ENCODE assay signal across 28 mouse cellular contexts in genomic region chr17:64489769-64490335, GRCm38 (mm10).
DNase-seq lines count a peak whose midpoint lies in the region; ATAC-seq and TF ChIP-seq lines count a peak whose summit lies in the region.
"Had no signal": no experiment of that assay in that cellular context is flagged by ENCODE, and none has a peak within 500 bp of the region (broad histone marks: within the 10 kb centered on the region; RNA-seq: fewer than 3 reads in every experiment).

No protein-coding gene starts in this region.

- peaks cover 0 to 2% of the 10 kb centered on the region in 2 experiments; a peak in 2 of 4 replicates for H3K36me3 ChIP-seq in MEL (ENCODE audit: control insufficient read depth in 1 of 2, insufficient read depth in 2 of 2, low read length in 2 of 2)
- no peaks in the 10 kb centered on the region for H3K36me3 ChIP-seq in liver, embryonic 13.5 days
- no peaks in the 10 kb centered on the region for H3K36me3 ChIP-seq in liver, postnatal 0 days (replicated peaks; ENCODE audit: insufficient read depth, low read length)
- H3K36me3 ChIP-seq: embryonic facial prominence, embryonic 12.5 days; embryonic facial prominence, embryonic 15.5 days; forebrain, embryonic 15.5 days; G1E; heart, embryonic 12.5 days; heart, embryonic 15.5 days had no signal

- H3K9me3 ChIP-seq in MEL (replicated peaks; ENCODE audit: insufficient read depth, low read length): no peaks in the 10 kb centered on the region
- H3K9me3 ChIP-seq in liver, embryonic 13.5 days (replicated peaks): no peaks in the 10 kb centered on the region
- no peaks in the 10 kb centered on the region for H3K9me3 ChIP-seq in liver, postnatal 0 days (ENCODE audit: low read length)
- H3K9me3 ChIP-seq: embryonic facial prominence, embryonic 12.5 days; embryonic facial prominence, embryonic 15.5 days; forebrain, embryonic 15.5 days; heart, embryonic 12.5 days; heart, embryonic 15.5 days had no signal

- peak; percentile 77 for ATAC-seq in liver, embryonic 13.5 days (ENCODE audit: low read depth)
- ATAC-seq in liver, postnatal 0 days: 0 out of 2 replicates have a peak, but pooled peaks have one; percentile 27
- no peak for ATAC-seq in cerebellum, adult (ENCODE audit: insufficient number of reproducible peaks, low FRiP score, low TSS enrichment)
- ATAC-seq: hindbrain, postnatal 0 days; inflammation-experienced regulatory T-cells, adult 6 months; Patski had no signal

- H3K4me3 ChIP-seq in MEL (ENCODE audit: control insufficient read depth in 1 of 2, insufficient read depth in 1 of 2, low read depth in 2 of 2, low read length in 2 of 2): no peak overlapping the region
- H3K4me3 ChIP-seq in liver, embryonic 13.5 days (replicated peaks): no peak overlapping the region
- no peak overlapping the region for H3K4me3 ChIP-seq in liver, postnatal 0 days (ENCODE audit: low read depth, low read length)
- H3K4me3 ChIP-seq: embryonic facial prominence, embryonic 12.5 days; embryonic facial prominence, embryonic 15.5 days; forebrain, embryonic 15.5 days; heart, embryonic 12.5 days; heart, embryonic 15.5 days had no signal

- no peak for TF ChIP-seq CTCF in MEL (IDR thresholded peaks at IDR 0.05 in 2 of 3, conservative IDR thresholded peaks at IDR 0.05 in 1 of 3; ENCODE audit: control insufficient read depth in 1 of 3, insufficient read depth in 1 of 3, low read depth in 2 of 3, low read length in 3 of 3, poor library complexity in 1 of 3, severe bottlenecking in 1 of 3)
- no peak for TF ChIP-seq CTCF in liver, postnatal 0 days (IDR thresholded peaks at IDR 0.05; ENCODE audit: low read depth)

- TF ChIP-seq RAD21 in MEL (IDR thresholded peaks at IDR 0.05; ENCODE audit: low read depth, low read length): no peak

- DNase-seq in MEL (ENCODE audit: low read depth, low spot score): peak; percentile 64
- peak; percentile 45 for DNase-seq in c-Kit-positive CD71-positive TER-119-negative erythroid progenitor cells, embryonic 14.5 days (ENCODE audit: low read depth)
- DNase-seq in liver, embryonic 13.5 days: peak; percentile 25
- DNase-seq in liver, postnatal 0 days: no peak
- no peak for DNase-seq in MN1 (ENCODE audit: low spot score)
- DNase-seq in urinary bladder, adult 2 months (ENCODE audit: low spot score): no peak
- DNase-seq: adrenal gland, postnatal 10 days; adrenal gland, postnatal 36 days; B cell, adult 2 months; cerebellum, adult 2 months; cerebellum, adult 9-11 months; cerebellum, postnatal 25 days; gastrocnemius, postnatal 25 days; heart, adult 18-20 months; heart, postnatal 10 days; heart, postnatal 36 days had no signal

- TF ChIP-seq EP300 in MEL (IDR thresholded peaks at IDR 0.05; ENCODE audit: low read depth in 1 of 2, low read length in 2 of 2): peak; percentile 66 to 74
- TF ChIP-seq EP300 in liver, postnatal 0 days (IDR thresholded peaks at IDR 0.05; ENCODE audit: low read depth): peak; percentile 81

- TF ChIP-seq POLR2A in MEL (IDR thresholded peaks at IDR 0.05; ENCODE audit: control insufficient read depth in 1 of 2, insufficient read depth in 1 of 2, low read depth in 1 of 2, low read length in 2 of 2, poor library complexity in 1 of 2): no peak

- no peak overlapping the region for H3K4me2 ChIP-seq in liver, embryonic 13.5 days
- no peak overlapping the region for H3K4me2 ChIP-seq in liver, postnatal 0 days (ENCODE audit: low read depth, low read length)
- H3K4me2 ChIP-seq: embryonic facial prominence, embryonic 12.5 days; embryonic facial prominence, embryonic 15.5 days; forebrain, embryonic 15.5 days; heart, embryonic 12.5 days; heart, embryonic 15.5 days; hindbrain, embryonic 14.5 days had no signal

- H3K27me3 ChIP-seq in MEL (ENCODE audit: control insufficient read depth in 1 of 2, insufficient read depth in 2 of 2, low read length in 2 of 2): no peaks in the 10 kb centered on the region
- no peaks in the 10 kb centered on the region for H3K27me3 ChIP-seq in liver, embryonic 13.5 days
- no peaks in the 10 kb centered on the region for H3K27me3 ChIP-seq in liver, postnatal 0 days (ENCODE audit: insufficient read depth, low read length)
- H3K27me3 ChIP-seq: CH12.LX; embryonic facial prominence, embryonic 12.5 days; embryonic facial prominence, embryonic 15.5 days; forebrain, embryonic 15.5 days; heart, embryonic 12.5 days; heart, embryonic 15.5 days had no signal

- no peaks in the 10 kb centered on the region for H3K79me2 ChIP-seq in MEL (ENCODE audit: control insufficient read depth, insufficient read depth, low read length, poor library complexity)

- 29% methylated on average over 2 of the region's 2 CpGs for WGBS in liver, embryonic 13.5 days (ENCODE audit: insufficient replicate concordance)
- WGBS in liver, postnatal 0 days (ENCODE audit: insufficient replicate concordance): 39% methylated on average over 2 of the region's 2 CpGs

- H3K9ac ChIP-seq in MEL (ENCODE audit: control insufficient read depth, low read depth, low read length, poor library complexity, severe bottlenecking): no peak overlapping the region
- no peak overlapping the region for H3K9ac ChIP-seq in liver, embryonic 13.5 days
- H3K9ac ChIP-seq in liver, postnatal 0 days (replicated peaks): no peak overlapping the region
- H3K9ac ChIP-seq: embryonic facial prominence, embryonic 12.5 days; embryonic facial prominence, embryonic 15.5 days; forebrain, embryonic 15.5 days; heart, embryonic 12.5 days; heart, embryonic 15.5 days; hindbrain, embryonic 14.5 days had no signal

- H3K27ac ChIP-seq in MEL (ENCODE audit: control insufficient read depth, low read depth, low read length): no peak overlapping the region
- no peak overlapping the region for H3K27ac ChIP-seq in liver, embryonic 13.5 days
- H3K27ac ChIP-seq in liver, postnatal 0 days (ENCODE audit: low read depth): no peak overlapping the region
- H3K27ac ChIP-seq: embryonic facial prominence, embryonic 12.5 days; embryonic facial prominence, embryonic 15.5 days; forebrain, embryonic 15.5 days; heart, embryonic 15.5 days; hindbrain, embryonic 14.5 days; hindbrain, postnatal 0 days had no signal

- no peaks in the 10 kb centered on the region for H3K4me1 ChIP-seq in MEL (ENCODE audit: control insufficient read depth in 1 of 2, insufficient read depth in 2 of 2, low read length in 2 of 2)
- peaks cover 10% of the 10 kb centered on the region for H3K4me1 ChIP-seq in liver, embryonic 13.5 days (replicated peaks)
- 0 out of 2 replicates have a peak, but pooled peaks cover 2% of the 10 kb centered on the region for H3K4me1 ChIP-seq in liver, postnatal 0 days (ENCODE audit: insufficient read depth)
- H3K4me1 ChIP-seq: embryonic facial prominence, embryonic 12.5 days; embryonic facial prominence, embryonic 15.5 days had no signal

TF ChIP-seq in MEL, 35 proteins besides CTCF, POLR2A, EP300 and RAD21:
- TF ChIP-seq TCF12 (IDR thresholded peaks at IDR 0.05; ENCODE audit: low read depth, low read length) (peak; percentile 41), TAL1 (IDR thresholded peaks at IDR 0.05; ENCODE audit: low read length) (peak; percentile 47), MEF2A (IDR thresholded peaks at IDR 0.05; ENCODE audit: extremely low read depth, insufficient replicate concordance, low read depth, low read length, poor library complexity, severe bottlenecking) (no peak), MAFK (IDR thresholded peaks at IDR 0.05; ENCODE audit: borderline replicate concordance, low read depth, low read length) (no peak), HCFC1 (IDR thresholded peaks at IDR 0.05; ENCODE audit: low read depth, low read length) (no peak), GATA1 (IDR thresholded peaks at IDR 0.05; ENCODE audit: low read depth, low read length) (peak; percentile 84), ETS1 (IDR thresholded peaks at IDR 0.05; ENCODE audit: low read depth, low read length) (no peak; the same call in 1 of the 2 replicates), MYB (IDR thresholded peaks at IDR 0.05; ENCODE audit: low read depth, low read length) (no peak), ZC3H11A (IDR thresholded peaks at IDR 0.05; ENCODE audit: low read depth, low read length) (no peak), USF2 (IDR thresholded peaks at IDR 0.05; ENCODE audit: borderline replicate concordance in 1 of 2, insufficient read depth in 1 of 2, low read depth in 1 of 2, low read length in 2 of 2) (no peak), TBP (IDR thresholded peaks at IDR 0.05; ENCODE audit: low read depth, low read length) (no peak), NELFE (IDR thresholded peaks at IDR 0.05; ENCODE audit: low read depth, low read length) (no peak), ZNF384 (IDR thresholded peaks at IDR 0.05; ENCODE audit: low read depth, low read length) (peak; percentile 56), CHD1 (IDR thresholded peaks at IDR 0.05; ENCODE audit: low read depth, low read length) (no peak), E2F4 (IDR thresholded peaks at IDR 0.05; ENCODE audit: borderline replicate concordance, low read depth, low read length) (no peak), NRF1 (IDR thresholded peaks at IDR 0.05; ENCODE audit: insufficient read depth, low read depth, low read length, poor library complexity, severe bottlenecking) (no peak), GABPA (IDR thresholded peaks at IDR 0.05; ENCODE audit: low read depth, low read length) (no peak)

Comparison
In these comparisons a context has a peak if more than half of its experiments do, and no peak if none do; other contexts are left out.
1. DNase-seq: peak in MEL (single experiment), c-Kit-positive CD71-positive TER-119-negative erythroid progenitor cells, embryonic 14.5 days (single experiment) and liver, embryonic 13.5 days (single experiment); none in liver, postnatal 0 days (single experiment), MN1 (single experiment) and urinary bladder, adult 2 months (single experiment).